Mouse (Mus musculus) neural tube, embryonic 11.5 days (tissue): ENCODE data around the gene Vmn1r27. TPM values are rescaled to one million over a fixed set of nuclear protein-coding genes. Genes with fewer than 3 reads are reported as not detected.

ENCODE experiments used
- ATAC-seq: fragments of 200-750 bp; cut with Nextera tagmentation; 2 replicates; pipeline ENCODE4 v1.8.0; 2017; ENCODE audit warnings: moderate number of reproducible peaks, mild to moderate bottlenecking, moderate TSS enrichment, moderate library complexity; ENCODE audit not compliant: insufficient read depth, low FRiP score, low TSS enrichment
- DNase-seq: peaks from one replicate; pipeline ENCODE4 v3.0.0-alpha.2; 2015; ENCODE audit warnings: low spot score
- H3K27ac ChIP-seq: fragments of 300-500 bp; sonication (generic); 2 replicates; pipeline ENCODE4 v1.5.1; 2014; ENCODE audit warnings: low read depth, mild to moderate bottlenecking, low read length
- H3K27me3 ChIP-seq: fragments of 300-500 bp; sonication (generic); 2 replicates; pipeline ENCODE4 v1.6.1; 2014; ENCODE audit warnings: mild to moderate bottlenecking, low read length, mixed read lengths; ENCODE audit not compliant: control insufficient read depth, insufficient read depth
- H3K36me3 ChIP-seq: fragments of 300-500 bp; sonication (generic); 2 replicates; pipeline ENCODE4 v1.6.1; 2014; ENCODE audit warnings: mild to moderate bottlenecking, low read length, moderate library complexity, mixed read lengths; ENCODE audit not compliant: control insufficient read depth, insufficient read depth
- H3K4me1 ChIP-seq: fragments of 300-500 bp; sonication (generic); 2 replicates; pipeline ENCODE4 v1.6.1; 2014; ENCODE audit warnings: low read length, mixed read lengths; ENCODE audit not compliant: control insufficient read depth, insufficient read depth
- H3K4me2 ChIP-seq: fragments of 300-500 bp; sonication (generic); 2 replicates; pipeline ENCODE4 v1.6.1; 2014; ENCODE audit warnings: low read depth, mild to moderate bottlenecking, moderate library complexity
- H3K4me3 ChIP-seq: fragments of 300-500 bp; sonication (generic); 2 replicates; pipeline ENCODE4 v1.5.1; 2014; ENCODE audit warnings: low read depth, low read length
- H3K9ac ChIP-seq: fragments of 300-500 bp; sonication (generic); 2 replicates; pipeline ENCODE4 v1.6.1; 2014; ENCODE audit warnings: mild to moderate bottlenecking, low read length
- H3K9me3 ChIP-seq: fragments of 300-500 bp; sonication (generic); 2 replicates; pipeline ENCODE4 v1.6.1; 2016; ENCODE audit warnings: low read length; ENCODE audit not compliant: control insufficient read depth
- whole genome bisulfite sequencing: fragments of 180-500 bp; shearing (Covaris S2); extraction: QIAGEN DNeasy Blood & Tissue Kit; methylation state at CpG from one replicate; pipeline ENCODE4 v1.1.7; 2014; 5-methylcytosine and 5-hydroxymethylcytosine counted together
- polyA plus RNA-seq: library from polyadenylated mRNA; unstranded; fragments of >200 nt; fragmentation: Nextera tagmentation; extraction: Ambion mirVana; gene quantifications from 2 replicates; pipeline ENCODE4 v1.2.1, GENCODE M21; 2014

The Vmn1r27 gene
- polyA plus RNA-seq: not detected in 2 replicates

GRCm38 (mm10) chr6:58218721-58219120, at the start of gene Vmn1r27:
Vmn1r27 (minus strand) TSS chr6:58218821.
- Histone ChIP-seq H3K27ac (no peak within 1 kb of the TSS), H3K9me3 (no peaks in the 10 kb centered on the region), H3K4me1 (no peaks in the 10 kb centered on the region), H3K27me3 (no peaks in the 10 kb centered on the region), H3K9ac (no peak within 1 kb of the TSS), H3K36me3 (no peaks in the 10 kb centered on the region), H3K4me2 (no peak within 1 kb of the TSS), H3K4me3 (no peak within 1 kb of the TSS)
- 77% methylated on average over 2 of the region's 2 CpGs for WGBS
- ATAC-seq (no peak), DNase-seq (no peak)

GRCm38 (mm10) chr6:58261737-58262136, 43.1 kb upstream of the Vmn1r27 start, which contains the start of gene Vmn1r28:
Vmn1r28 (plus strand) TSS chr6:58262037.
- DNase-seq: no peak
- Histone ChIP-seq H3K4me1 (no peaks in the 10 kb centered on the region), H3K4me2 (no peak within 1 kb of the TSS), H3K4me3 (no peak within 1 kb of the TSS), H3K36me3 (no peaks in the 10 kb centered on the region), H3K27me3 (no peaks in the 10 kb centered on the region), H3K9me3 (no peaks in the 10 kb centered on the region), H3K27ac (no peak within 1 kb of the TSS), H3K9ac (no peak within 1 kb of the TSS)
- WGBS: 85% methylated on average over 1 of the region's 1 CpGs
- ATAC-seq: no peak

- WGBS: 83% methylated on average over 2 of the region's 2 CpGs
- no peaks in the 10 kb centered on the region for H3K9me3 ChIP-seq
- no peaks in the 10 kb centered on the region for H3K27me3 ChIP-seq
- H3K27ac ChIP-seq: no peak overlapping the region
- H3K36me3 ChIP-seq: no peaks in the 10 kb centered on the region
- no peak for ATAC-seq
- H3K4me1 ChIP-seq: no peaks in the 10 kb centered on the region
- no peak overlapping the region for H3K4me3 ChIP-seq
- DNase-seq: no peak
- H3K4me2 ChIP-seq: no peak overlapping the region
- no peak overlapping the region for H3K9ac ChIP-seq
Measured at GRCm38 (mm10) chr6:58216119-58216518, 2.5 kb downstream of the Vmn1r27 start.

Other genes with a start within 250 kb of the Vmn1r27 start
- not detected in 2 replicates for gene Vmn1r25, start 238.0 kb downstream of the Vmn1r27 start, polyA plus RNA-seq
- gene Vmn1r26, start 203.7 kb downstream of the Vmn1r27 start, polyA plus RNA-seq: not detected in 2 replicates
- not detected in 2 replicates for gene Vmn1r28, start 43.2 kb upstream of the Vmn1r27 start, polyA plus RNA-seq
- gene Vmn1r29, start 82.7 kb upstream of the Vmn1r27 start, polyA plus RNA-seq: not detected in 2 replicates
- gene Vmn1r30, start 224.6 kb upstream of the Vmn1r27 start, polyA plus RNA-seq: not detected in 2 replicates